Mouse (Mus musculus): ENCODE data around the gene Zfp287. TPM values are rescaled to one million over a fixed set of nuclear protein-coding genes. Genes with fewer than 3 reads are reported as not detected.

Zfp287 gene
- total RNA-seq, 2 experiments from 2014 or later: 15.5 to 19.2 TPM

Other genes with a start within 250 kb of the Zfp287 start
- 10 to 100 TPM; 41.1 to 44.8 TPM for gene Cenpv, start 192.6 kb downstream of the Zfp287 start, total RNA-seq (2021)
- gene Ubb, start 180.7 kb downstream of the Zfp287 start, total RNA-seq (2021): 1,000 to 10,000 TPM; 1,687 to 1,997 TPM
- 10 to 100 TPM; 14.3 to 16.0 TPM for gene Trpv2, start 157.4 kb downstream of the Zfp287 start, total RNA-seq (2021)
- 1 to 10 TPM; 8.1 to 9.9 TPM for gene Lrrc75a, start 83.4 kb downstream of the Zfp287 start, total RNA-seq (2021)
- 10 to 100 TPM; 16.5 to 17.9 TPM for gene Mmgt2, start 83.2 kb downstream of the Zfp287 start, total RNA-seq (2021)
- gene Gm10428, start 21.2 kb upstream of the Zfp287 start, total RNA-seq (2021): not detected
- 10 to 100 TPM; 21.9 to 22.8 TPM for gene Zfp286, start 57.6 kb upstream of the Zfp287 start, total RNA-seq (2021)
- gene Trim16, start 88.3 kb upstream of the Zfp287 start, total RNA-seq (2021): 1 to 10 TPM; 2.2 to 2.5 TPM
- 1 to 10 TPM; 1.3 to 1.6 TPM for gene Fbxw10, start 115.2 kb upstream of the Zfp287 start, total RNA-seq (2021)
- 10 to 100 TPM; 28.9 to 30.2 TPM for gene Tvp23b, start 147.6 kb upstream of the Zfp287 start, total RNA-seq (2021)
- under 1 TPM in 1 of 2 experiments, not detected in 1; 0.39 TPM for gene Cdrt4, start 219.3 kb upstream of the Zfp287 start, total RNA-seq (2021)

All from layer of hippocampus, postnatal 25 days (tissue).